Mouse (Mus musculus): ENCODE data around the gene Pdzd2. TPM values are rescaled to one million over a fixed set of nuclear protein-coding genes. Genes with fewer than 3 reads are reported as not detected.

Pdzd2 gene
- polyA plus RNA-seq, 1 experiment = 1.7 TPM

DNA sequence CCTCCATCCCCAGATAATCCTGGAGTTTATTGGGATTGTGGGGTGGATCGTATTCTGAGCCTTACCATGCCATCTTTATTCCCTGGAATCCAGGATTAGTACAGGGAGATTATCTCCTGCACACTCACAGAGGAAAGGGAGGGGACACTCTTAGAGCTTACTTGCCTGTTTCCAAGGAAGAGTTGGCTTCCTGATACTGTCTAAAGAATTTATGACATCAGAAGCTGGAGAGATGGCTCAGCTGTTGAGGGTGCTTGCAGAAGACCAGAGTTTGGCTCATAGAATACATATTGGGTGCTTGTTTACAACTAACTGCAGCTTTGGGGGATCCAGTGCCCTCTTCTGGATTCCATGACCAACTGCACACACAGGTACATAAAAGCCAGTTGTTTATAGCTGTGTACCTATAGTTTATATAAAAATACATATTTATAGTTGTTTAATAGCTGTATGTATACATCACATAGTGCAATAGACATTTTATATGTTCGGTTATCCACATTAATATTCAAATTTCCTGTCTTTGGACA, 385.4 kb downstream of the Pdzd2 start:
- Histone ChIP-seq H3K4me3 (ENCODE audit: extremely low read depth, insufficient read depth, insufficient read length) (no peak overlapping the region), H3K36me3 (ENCODE audit: control insufficient read depth, insufficient read depth, low read length) (peaks cover 22% of the 10 kb centered on the region), H3K4me1 (ENCODE audit: control insufficient read depth, insufficient read depth, insufficient read length) (0 out of 2 replicates have a peak, but pooled peaks cover 2% of the 10 kb centered on the region), H3K27me3 (ENCODE audit: control insufficient read depth, insufficient read depth, low read length) (no peaks in the 10 kb centered on the region), H3K27ac (ENCODE audit: insufficient read depth, low read length) (no peak overlapping the region)
- 97% methylated on average over 2 of the region's 2 CpGs for WGBS
- TF ChIP-seq CTCF (IDR thresholded peaks at IDR 0.05; ENCODE audit: extremely low read depth, insufficient read depth, insufficient read length, insufficient replicate concordance) = no peak
- TF ChIP-seq POLR2A (IDR thresholded peaks at IDR 0.05; ENCODE audit: low read depth, low read length) = no peak
- DNase-seq (ENCODE audit: low read depth in 1 of 2, low spot score in 2 of 2) = no peak

DNA sequence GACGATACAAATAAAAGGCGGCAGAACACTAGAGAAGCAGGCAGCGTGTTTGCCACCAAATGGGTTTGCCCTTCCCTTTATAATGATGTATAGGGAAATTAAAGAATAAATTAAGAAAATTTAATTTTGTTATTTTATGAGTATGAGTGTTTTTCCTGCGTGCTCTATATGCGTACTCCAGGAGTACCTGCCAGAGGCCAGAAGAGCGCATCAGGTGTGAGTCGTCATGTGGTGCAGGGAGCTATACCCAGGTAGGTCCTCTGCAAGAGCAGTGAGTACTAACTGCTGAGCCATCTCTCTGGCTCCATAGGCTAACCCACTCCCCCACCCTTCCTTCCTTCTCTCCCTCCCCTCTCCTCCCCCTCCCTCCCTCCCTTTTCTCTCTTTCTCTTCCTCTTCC, 388.3 kb downstream of the Pdzd2 start:
- Histone ChIP-seq H3K4me1 (ENCODE audit: control insufficient read depth, insufficient read depth, insufficient read length) (peaks cover 4% of the 10 kb centered on the region; the same call in 1 of the 2 replicates), H3K27me3 (ENCODE audit: control insufficient read depth, insufficient read depth, low read length) (no peaks in the 10 kb centered on the region), H3K4me3 (ENCODE audit: extremely low read depth, insufficient read depth, insufficient read length) (no peak overlapping the region), H3K36me3 (ENCODE audit: control insufficient read depth, insufficient read depth, low read length) (peaks cover 24% of the 10 kb centered on the region), H3K27ac (ENCODE audit: insufficient read depth, low read length) (no peak overlapping the region)
- WGBS = 96% methylated on average over 7 of the region's 7 CpGs
- TF ChIP-seq CTCF (IDR thresholded peaks at IDR 0.05; ENCODE audit: extremely low read depth, insufficient read depth, insufficient read length, insufficient replicate concordance) (no peak), POLR2A (IDR thresholded peaks at IDR 0.05; ENCODE audit: low read depth, low read length) (no peak)
- no peak for DNase-seq (ENCODE audit: low read depth in 1 of 2, low spot score in 2 of 2)

DNA sequence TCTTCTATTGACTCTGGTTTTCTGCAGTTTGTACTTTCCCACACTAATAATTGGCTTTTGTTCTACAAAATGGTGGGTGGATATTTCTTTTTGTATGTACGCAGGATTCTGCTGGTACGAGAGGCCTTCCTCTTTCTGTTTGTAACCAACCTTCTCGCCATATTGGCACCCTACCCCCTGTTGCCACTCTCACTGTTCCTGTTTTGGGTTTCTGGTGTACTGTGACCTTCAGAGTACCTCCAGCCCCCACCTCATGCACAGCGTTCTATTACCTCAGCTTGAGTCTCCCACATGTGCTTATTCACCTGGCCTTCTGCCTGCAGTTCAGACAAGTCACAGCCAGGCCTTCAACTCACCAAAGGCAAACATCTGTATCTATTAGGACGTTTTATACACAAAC, 389.9 kb downstream of the Pdzd2 start:
- H3K36me3 ChIP-seq (ENCODE audit: control insufficient read depth, insufficient read depth, low read length) = peaks cover 24% of the 10 kb centered on the region
- no peak for DNase-seq (ENCODE audit: low read depth in 1 of 2, low spot score in 2 of 2)
- H3K4me3 ChIP-seq (ENCODE audit: extremely low read depth, insufficient read depth, insufficient read length) = no peak overlapping the region
- H3K27ac ChIP-seq (ENCODE audit: insufficient read depth, low read length) = no peak overlapping the region
- TF ChIP-seq CTCF (IDR thresholded peaks at IDR 0.05; ENCODE audit: extremely low read depth, insufficient read depth, insufficient read length, insufficient replicate concordance) = no peak
- no peak for TF ChIP-seq POLR2A (IDR thresholded peaks at IDR 0.05; ENCODE audit: low read depth, low read length)
- 74% methylated on average over 5 of the region's 5 CpGs for WGBS
- H3K27me3 ChIP-seq (ENCODE audit: control insufficient read depth, insufficient read depth, low read length) = no peaks in the 10 kb centered on the region
- H3K4me1 ChIP-seq (ENCODE audit: control insufficient read depth, insufficient read depth, insufficient read length) = peaks cover 4% of the 10 kb centered on the region; the same call in 1 of the 2 replicates

DNA sequence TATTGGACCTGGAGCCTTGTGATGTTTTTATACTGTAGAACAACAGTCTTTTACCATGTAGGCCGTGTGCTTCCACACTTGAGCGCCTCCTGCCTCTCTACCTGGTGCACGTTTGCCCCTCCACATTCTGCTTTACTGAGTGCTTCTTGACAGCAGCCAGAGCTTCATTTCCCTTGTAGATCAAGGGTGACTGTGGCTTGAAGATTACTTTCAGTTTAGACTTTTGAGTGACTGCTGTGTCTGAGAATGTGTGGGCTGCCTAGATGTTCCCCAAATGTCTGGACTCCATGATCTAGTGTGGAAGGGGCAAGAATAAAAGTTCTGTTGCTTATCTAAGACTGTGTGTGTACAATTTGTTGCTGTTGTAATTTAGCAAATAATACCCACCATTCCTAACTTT, 390.8 kb downstream of the Pdzd2 start:
- no peak overlapping the region for H3K27ac ChIP-seq (ENCODE audit: insufficient read depth, low read length)
- H3K4me1 ChIP-seq (ENCODE audit: control insufficient read depth, insufficient read depth, insufficient read length) = peaks cover 4% of the 10 kb centered on the region; the same call in 1 of the 2 replicates
- no peaks in the 10 kb centered on the region for H3K27me3 ChIP-seq (ENCODE audit: control insufficient read depth, insufficient read depth, low read length)
- no peak overlapping the region for H3K4me3 ChIP-seq (ENCODE audit: extremely low read depth, insufficient read depth, insufficient read length)
- H3K36me3 ChIP-seq (ENCODE audit: control insufficient read depth, insufficient read depth, low read length) = peaks cover 21% of the 10 kb centered on the region
- WGBS = 55% methylated on average over 3 of the region's 3 CpGs
- DNase-seq (ENCODE audit: low read depth in 1 of 2, low spot score in 2 of 2) = no peak
- TF ChIP-seq POLR2A (IDR thresholded peaks at IDR 0.05; ENCODE audit: low read depth, low read length) = no peak
- no peak for TF ChIP-seq CTCF (IDR thresholded peaks at IDR 0.05; ENCODE audit: extremely low read depth, insufficient read depth, insufficient read length, insufficient replicate concordance)

- WGBS = 92% methylated on average over 3 of the region's 3 CpGs
Measured at GRCm38 (mm10) chr15:12346916-12347315, 392.8 kb downstream of the Pdzd2 start.

GRCm38 (mm10) chr15:12341401-12341758, 398.3 kb downstream of the Pdzd2 start:
- H3K4me1 ChIP-seq (ENCODE audit: control insufficient read depth, insufficient read depth, insufficient read length) = peaks cover 1% of the 10 kb centered on the region; the same call in 1 of the 2 replicates
- TF ChIP-seq POLR2A (IDR thresholded peaks at IDR 0.05; ENCODE audit: low read depth, low read length) (no peak), CTCF (IDR thresholded peaks at IDR 0.05; ENCODE audit: extremely low read depth, insufficient read depth, insufficient read length, insufficient replicate concordance) (no peak)
- peaks cover 8% of the 10 kb centered on the region for H3K36me3 ChIP-seq (ENCODE audit: control insufficient read depth, insufficient read depth, low read length)
- no peaks in the 10 kb centered on the region for H3K27me3 ChIP-seq (ENCODE audit: control insufficient read depth, insufficient read depth, low read length)
- H3K4me3 ChIP-seq (ENCODE audit: extremely low read depth, insufficient read depth, insufficient read length) = no peak overlapping the region
- WGBS = 88% methylated on average over 4 of the region's 4 CpGs
- no peak for DNase-seq (ENCODE audit: low read depth in 1 of 2, low spot score in 2 of 2)
- H3K27ac ChIP-seq (ENCODE audit: insufficient read depth, low read length) = no peak overlapping the region

More at GRCm38 (mm10) chr15:12346916-12347315, 392.8 kb downstream of the Pdzd2 start:
- Histone ChIP-seq H3K36me3 (ENCODE audit: control insufficient read depth, insufficient read depth, low read length) (peaks cover 17% of the 10 kb centered on the region), H3K4me3 (ENCODE audit: extremely low read depth, insufficient read depth, insufficient read length) (no peak overlapping the region), H3K4me1 (ENCODE audit: control insufficient read depth, insufficient read depth, insufficient read length) (peaks cover 4% of the 10 kb centered on the region; the same call in 1 of the 2 replicates), H3K27me3 (ENCODE audit: control insufficient read depth, insufficient read depth, low read length) (no peaks in the 10 kb centered on the region), H3K27ac (ENCODE audit: insufficient read depth, low read length) (no peak overlapping the region)
- TF ChIP-seq POLR2A (IDR thresholded peaks at IDR 0.05; ENCODE audit: low read depth, low read length) (no peak), CTCF (IDR thresholded peaks at IDR 0.05; ENCODE audit: extremely low read depth, insufficient read depth, insufficient read length, insufficient replicate concordance) (no peak)
- DNase-seq (ENCODE audit: low read depth in 1 of 2, low spot score in 2 of 2) = no peak

All from spleen, adult 2 months (tissue).